Mouse (Mus musculus) neural tube, embryonic 12.5 days (tissue): Measurements from ENCODE around the gene Amt. TPM values are rescaled to one million over a fixed set of nuclear protein-coding genes. Genes with fewer than 3 reads are reported as not detected.

Source experiments
- ATAC-seq: fragments of 200-750 bp; cut with Nextera tagmentation; 2 replicates; pipeline ENCODE4 v1.8.0; 2017; ENCODE audit warnings: low read depth, mild to moderate bottlenecking, moderate TSS enrichment, moderate library complexity; ENCODE audit not compliant: low FRiP score
- H3K27ac ChIP-seq: fragments of 300-500 bp; sonication (generic); 2 replicates; pipeline ENCODE4 v1.5.1; 2016
- H3K27me3 ChIP-seq: fragments of 300-500 bp; sonication (generic); replicated peaks from 2 replicates; pipeline ENCODE4 v1.6.1; 2016; ENCODE audit warnings: mild to moderate bottlenecking
- H3K36me3 ChIP-seq: fragments of 300-500 bp; sonication (generic); 2 replicates; pipeline ENCODE4 v1.6.1; 2016; ENCODE audit warnings: mild to moderate bottlenecking
- H3K4me1 ChIP-seq: fragments of 300-500 bp; sonication (generic); 2 replicates; pipeline ENCODE4 v1.6.1; 2016
- H3K4me2 ChIP-seq: fragments of 300-500 bp; sonication (generic); replicated peaks from 2 replicates; pipeline ENCODE4 v1.6.1; 2016; ENCODE audit warnings: mild to moderate bottlenecking
- H3K4me3 ChIP-seq: fragments of 300-500 bp; sonication (generic); 2 replicates; pipeline ENCODE4 v1.5.1; 2016
- H3K9ac ChIP-seq: fragments of 300-500 bp; sonication (generic); 2 replicates; pipeline ENCODE4 v1.6.1; 2016; ENCODE audit warnings: mild to moderate bottlenecking
- H3K9me3 ChIP-seq: fragments of 300-500 bp; sonication (generic); 2 replicates; pipeline ENCODE4 v1.6.1; 2016; ENCODE audit warnings: mild to moderate bottlenecking
- WGBS: fragments of 180-500 bp; shearing (Covaris S2); methylation state at CpG from one replicate; pipeline ENCODE4 v1.1.7; 2016; 5-methylcytosine and 5-hydroxymethylcytosine counted together
- polyA plus RNA-seq: library from polyadenylated mRNA; unstranded; fragments of >200 nt; fragmentation: Nextera tagmentation; extraction: Ambion mirVana; gene quantifications from 2 replicates; pipeline ENCODE4 v1.2.1, GENCODE M21; 2016

Gene Amt
- polyA plus RNA-seq, 1 experiment from 2014 or later = 18.9 TPM

DNA sequence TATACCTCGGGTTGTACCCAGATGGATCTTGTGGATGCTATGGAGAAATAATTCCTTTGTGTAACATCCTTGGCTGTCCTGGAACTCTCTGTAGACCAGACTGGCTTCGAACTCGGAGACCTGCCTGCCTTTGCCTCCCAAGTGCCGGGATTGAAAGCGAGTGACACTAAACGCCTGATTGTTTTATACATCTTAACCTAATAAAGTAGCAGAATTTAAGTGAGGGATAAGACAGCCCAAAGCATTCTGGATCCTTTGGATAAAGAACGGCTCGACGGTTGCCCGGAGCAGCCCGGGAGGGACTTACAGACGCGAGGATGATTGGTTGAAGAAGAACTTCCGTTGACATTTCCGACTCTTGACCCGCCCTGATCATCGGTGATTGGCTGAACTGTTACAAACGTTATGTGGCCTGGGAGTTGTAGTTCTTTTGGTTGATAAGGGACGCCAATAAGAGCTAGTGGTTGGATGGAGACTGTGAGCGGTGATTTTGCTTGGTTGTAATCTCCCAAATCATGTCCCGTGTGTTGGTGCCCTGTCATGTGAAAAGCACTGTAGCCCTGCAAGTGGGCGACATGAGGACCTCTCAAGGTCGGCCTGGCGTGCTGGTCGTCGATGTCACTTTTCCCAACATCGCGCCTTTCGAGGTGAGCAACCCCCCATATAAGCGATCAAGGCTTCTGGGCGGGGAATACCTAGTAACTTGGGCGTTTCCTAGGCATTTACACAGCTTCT, 6.5 kb upstream of the Amt start, which contains the start of gene Nicn1:
Gene Nicn1 (plus strand): TSS at position 414 of the 735 bp plus-strand sequence.
- Histone ChIP-seq H3K36me3 (peaks cover 18% of the 10 kb centered on the region), H3K9ac (peak within 1 kb of the TSS; percentile 61), H3K4me1 (peaks cover 8% of the 10 kb centered on the region; the same call in 1 of the 2 replicates), H3K27ac (peak within 1 kb of the TSS; percentile 78), H3K4me3 (peak within 1 kb of the TSS; percentile 50), H3K4me2 (peak within 1 kb of the TSS; percentile 67), H3K27me3 (no peaks in the 10 kb centered on the region), H3K9me3 (no peaks in the 10 kb centered on the region)
- ATAC-seq = peak; percentile 96
- WGBS = under 1% methylated on average over 32 of the region's 32 CpGs

DNA sequence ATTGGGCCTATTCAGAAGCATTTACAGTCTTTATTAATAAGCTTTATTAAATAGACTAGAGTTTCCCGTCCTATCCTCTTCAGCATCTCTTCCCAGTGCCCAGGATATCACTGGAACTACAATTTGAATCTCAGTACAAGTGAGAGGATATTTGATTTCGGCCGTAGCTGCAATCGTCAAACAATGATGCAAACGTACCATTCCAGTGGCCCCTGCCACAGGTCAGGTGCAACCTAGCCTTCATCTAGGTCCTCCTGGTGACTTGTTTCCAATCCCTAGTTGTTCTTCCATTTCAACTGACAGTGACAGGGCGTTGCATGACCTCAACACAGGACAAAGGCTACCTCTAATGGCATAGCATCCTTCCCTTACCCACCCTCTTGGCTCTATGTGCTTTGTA, 5.9 kb upstream of the Amt start:
- H3K4me1 ChIP-seq = peaks cover 8% of the 10 kb centered on the region; the same call in 1 of the 2 replicates
- peak overlapping the region; percentile 50 for H3K4me3 ChIP-seq
- no peak overlapping the region; the same call in 1 of the 2 replicates for H3K27ac ChIP-seq
- peak; percentile 3; the same call in 1 of the 2 replicates for ATAC-seq
- peaks cover 24% of the 10 kb centered on the region for H3K36me3 ChIP-seq
- WGBS = 45% methylated on average over 6 of the region's 6 CpGs
- H3K4me2 ChIP-seq = peak overlapping the region; percentile 67
- H3K27me3 ChIP-seq = no peaks in the 10 kb centered on the region
- no peaks in the 10 kb centered on the region for H3K9me3 ChIP-seq
- H3K9ac ChIP-seq = peak overlapping the region; percentile 55

DNA sequence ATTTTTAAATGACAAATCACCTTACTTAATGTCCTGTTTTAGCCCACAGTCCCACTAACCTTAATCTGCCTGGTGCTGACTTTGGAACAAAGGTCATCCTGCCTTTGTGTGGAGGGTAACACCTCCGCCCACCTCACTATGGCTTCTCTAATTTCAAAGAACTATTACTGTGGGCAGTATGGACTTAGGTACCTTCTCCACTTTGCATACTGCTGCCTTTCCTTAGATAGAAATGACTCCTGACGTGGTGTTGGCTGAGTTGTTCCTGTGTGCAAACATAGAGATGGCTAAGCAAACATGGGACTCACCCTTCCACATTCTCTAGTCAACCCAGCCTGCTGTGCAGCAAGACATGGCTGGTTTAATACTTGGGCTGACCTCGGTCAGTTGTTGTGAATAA, 5.2 kb downstream of the Amt start:
- peaks cover 41% of the 10 kb centered on the region for H3K36me3 ChIP-seq
- H3K4me2 ChIP-seq = no peak overlapping the region
- H3K4me1 ChIP-seq = peaks cover 17% of the 10 kb centered on the region
- H3K27ac ChIP-seq = no peak overlapping the region
- 83% methylated on average over 3 of the region's 3 CpGs for WGBS
- no peak for ATAC-seq
- H3K9me3 ChIP-seq = no peaks in the 10 kb centered on the region
- no peak overlapping the region for H3K4me3 ChIP-seq
- no peak overlapping the region for H3K9ac ChIP-seq
- no peaks in the 10 kb centered on the region for H3K27me3 ChIP-seq

DNA sequence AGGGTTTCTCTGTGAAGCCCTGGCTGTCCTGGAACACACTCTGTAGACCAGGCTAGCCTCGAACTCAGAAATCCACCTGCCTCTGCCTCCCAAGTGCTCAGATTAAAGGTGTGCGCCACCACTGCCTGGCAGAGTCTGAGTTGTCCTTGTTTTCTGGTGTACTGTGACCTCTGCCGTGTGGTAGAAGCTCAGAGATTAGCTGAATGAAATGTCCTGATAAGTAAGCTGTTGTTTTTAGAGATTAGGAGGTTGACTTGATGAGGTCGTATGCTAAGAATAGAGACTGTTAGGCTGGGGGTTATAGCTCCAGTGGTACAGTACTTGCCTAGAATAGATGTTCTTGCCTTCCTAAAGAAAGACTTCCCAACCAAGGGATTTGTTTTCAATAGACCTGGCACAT, 8.1 kb downstream of the Amt start:
- 91% methylated on average over 4 of the region's 4 CpGs for WGBS
- Histone ChIP-seq H3K9ac (peak overlapping the region; percentile 69; the same call in 1 of the 2 replicates), H3K9me3 (no peaks in the 10 kb centered on the region), H3K27ac (0 out of 2 replicates have a peak overlapping the region, but pooled peaks have one; percentile 60), H3K4me1 (peaks cover 24% of the 10 kb centered on the region), H3K4me2 (peak overlapping the region; percentile 69), H3K4me3 (peak overlapping the region; percentile 97; the same call in 1 of the 2 replicates), H3K36me3 (peaks cover 34% of the 10 kb centered on the region), H3K27me3 (no peaks in the 10 kb centered on the region)
- ATAC-seq = no peak

DNA sequence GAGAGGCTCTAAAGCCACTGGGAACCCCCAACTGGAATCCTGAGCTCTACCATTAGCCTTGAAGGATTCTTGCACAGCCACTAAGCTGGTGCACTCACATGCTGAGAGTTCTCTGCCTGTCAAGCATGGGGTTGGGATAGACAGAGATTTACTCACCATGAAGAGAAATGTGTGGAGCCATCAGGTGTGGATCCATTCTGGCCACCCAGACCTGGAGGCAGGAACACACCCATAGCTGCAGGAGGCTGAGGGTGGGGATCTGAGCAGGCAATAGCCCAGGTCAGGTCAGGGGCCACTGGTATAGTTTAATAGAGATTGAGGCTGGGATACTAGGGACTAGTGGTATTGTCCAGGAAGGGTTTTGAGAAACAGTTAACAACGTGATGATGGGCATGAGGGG, 8.5 kb downstream of the Amt start:
- H3K27me3 ChIP-seq = no peaks in the 10 kb centered on the region
- H3K4me2 ChIP-seq = peak overlapping the region; percentile 69
- H3K9ac ChIP-seq = peak overlapping the region; percentile 69
- H3K4me1 ChIP-seq = peaks cover 24% of the 10 kb centered on the region
- H3K9me3 ChIP-seq = no peaks in the 10 kb centered on the region
- 17% methylated on average over 1 of the region's 1 CpGs for WGBS
- ATAC-seq = peak; percentile 4; the same call in 1 of the 2 replicates
- peak overlapping the region; percentile 60; the same call in 1 of the 2 replicates for H3K27ac ChIP-seq
- H3K4me3 ChIP-seq = peak overlapping the region; percentile 97
- peaks cover 33% of the 10 kb centered on the region for H3K36me3 ChIP-seq

DNA sequence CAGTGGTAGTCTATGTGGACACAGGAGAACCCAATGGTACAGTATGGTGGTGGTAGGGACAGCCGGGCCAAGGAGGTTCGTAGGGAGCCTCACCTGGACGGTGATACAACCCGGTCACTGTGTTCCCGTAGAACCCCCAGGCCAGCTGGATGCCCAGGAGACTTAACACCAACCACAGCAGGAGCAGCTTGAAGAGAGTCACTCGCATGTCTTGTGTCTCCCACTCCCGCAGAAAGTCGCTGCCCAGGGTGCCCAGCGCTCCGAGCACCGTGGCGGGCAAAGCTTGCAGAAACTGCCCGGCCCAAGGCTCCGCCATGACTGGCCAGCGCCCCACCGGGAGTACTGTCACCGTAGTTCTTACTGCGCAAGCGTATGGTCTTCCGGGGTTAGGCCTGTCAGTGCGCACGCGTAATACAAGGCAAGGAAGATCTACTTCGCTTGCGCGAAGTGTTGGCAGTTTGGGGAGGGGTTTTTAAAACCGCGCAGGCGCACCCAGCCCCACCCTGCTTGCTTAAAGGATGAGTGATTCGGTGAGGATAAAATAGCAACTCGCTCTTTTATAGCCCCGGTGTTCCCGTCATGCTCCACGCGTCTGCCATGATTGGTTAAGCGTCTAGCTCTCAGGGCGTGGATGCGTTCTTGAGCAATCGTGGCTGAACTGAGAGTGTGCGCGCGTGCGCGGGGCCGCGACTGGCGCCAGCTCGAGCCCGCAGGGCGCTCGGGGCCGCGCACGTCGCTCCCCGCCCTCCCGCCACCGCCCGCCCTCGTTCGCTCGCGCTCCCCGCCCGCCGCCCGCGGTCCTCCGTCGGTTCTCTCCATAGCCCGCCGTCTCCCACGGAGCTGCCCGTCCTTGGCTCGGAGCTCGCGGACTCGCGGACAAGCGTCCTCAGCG, 9.2 kb downstream of the Amt start, which contains the start of the genes Rhoa and Tcta:
Gene Rhoa (plus strand): TSS at position 501 of the 892 bp plus-strand sequence.
Gene Tcta (minus strand): TSS at position 532 of the 892 bp plus-strand sequence.
- Histone ChIP-seq H3K27ac (peak within 1 kb of the TSS; percentile 98), H3K9ac (peak within 1 kb of the TSS; percentile 94), H3K4me3 (peak within 1 kb of the TSS; percentile 97), H3K4me1 (peaks cover 24% of the 10 kb centered on the region), H3K27me3 (no peaks in the 10 kb centered on the region), H3K9me3 (no peaks in the 10 kb centered on the region), H3K36me3 (peaks cover 26% of the 10 kb centered on the region), H3K4me2 (peak within 1 kb of the TSS; percentile 69)
- under 1% methylated on average over 81 of the region's 81 CpGs for WGBS
- peak; percentile 98 for ATAC-seq

DNA sequence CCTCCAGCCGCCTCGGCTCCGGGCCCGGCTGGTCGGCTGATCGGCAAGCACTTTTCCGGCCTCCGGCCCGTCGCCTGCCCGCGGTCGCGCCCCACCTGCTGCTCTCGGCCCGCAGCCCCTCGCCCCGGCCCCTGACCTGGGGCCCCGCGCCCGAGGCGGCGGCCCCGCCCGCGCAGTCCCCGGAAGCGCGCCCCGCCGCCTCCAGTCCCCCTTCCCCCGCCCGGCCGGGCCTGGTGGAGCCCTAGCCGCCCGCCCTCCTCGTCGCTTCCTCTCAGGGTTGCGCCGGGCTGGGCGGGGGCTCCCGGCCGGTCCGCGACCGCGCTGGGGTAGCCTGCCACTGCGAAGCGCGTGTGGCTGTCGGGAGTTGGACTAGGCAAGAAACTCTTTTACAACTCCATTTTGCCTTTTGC, 9.9 kb downstream of the Amt start:
- H3K9ac ChIP-seq = peak overlapping the region; percentile 94
- H3K4me1 ChIP-seq = peaks cover 24% of the 10 kb centered on the region
- H3K4me2 ChIP-seq = peak overlapping the region; percentile 69
- under 1% methylated on average over 46 of the region's 51 CpGs for WGBS
- peak; percentile 77 for ATAC-seq
- H3K36me3 ChIP-seq = peaks cover 21% of the 10 kb centered on the region
- peak overlapping the region; percentile 97 for H3K4me3 ChIP-seq
- no peaks in the 10 kb centered on the region for H3K27me3 ChIP-seq
- no peaks in the 10 kb centered on the region for H3K9me3 ChIP-seq
- H3K27ac ChIP-seq = peak overlapping the region; percentile 98

DNA sequence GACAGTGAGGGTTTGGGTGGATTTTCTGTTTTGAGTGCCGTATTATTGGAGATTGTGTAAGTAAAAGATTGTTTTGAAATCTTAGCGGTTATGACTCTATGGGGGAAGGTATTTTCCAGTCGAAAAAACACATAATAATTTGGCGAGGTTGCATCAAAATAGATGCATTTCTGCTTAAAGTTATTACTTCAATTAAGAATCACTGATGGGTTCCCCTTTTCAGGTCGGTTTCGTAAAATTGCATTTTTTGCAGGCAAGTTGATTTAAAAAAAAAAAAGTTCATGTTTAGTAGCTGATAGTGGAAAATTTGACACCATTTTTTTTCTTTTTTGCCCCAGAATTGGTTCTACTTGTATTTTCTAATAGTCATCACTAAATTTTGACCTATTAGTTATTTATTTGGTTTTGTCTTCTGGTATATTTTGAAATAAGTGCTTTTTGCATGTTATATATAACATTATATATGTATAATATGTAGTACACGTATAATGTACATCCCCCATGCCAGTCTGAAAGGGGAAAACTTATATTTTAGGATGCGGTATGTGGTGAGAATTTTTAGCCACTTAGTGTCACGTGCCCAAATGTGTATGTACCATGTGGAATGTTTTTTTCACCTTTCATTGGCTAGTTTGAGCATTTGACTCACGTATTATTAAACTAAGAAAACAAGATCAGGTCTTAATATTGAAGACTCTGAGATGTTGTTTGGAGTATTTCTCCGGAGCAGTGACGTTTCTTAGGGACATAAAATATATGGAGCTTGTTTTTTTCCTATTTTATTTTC, 10.6 kb downstream of the Amt start:
- no peaks in the 10 kb centered on the region for H3K27me3 ChIP-seq
- peak overlapping the region; percentile 94 for H3K9ac ChIP-seq
- peaks cover 21% of the 10 kb centered on the region for H3K36me3 ChIP-seq
- H3K9me3 ChIP-seq = no peaks in the 10 kb centered on the region
- ATAC-seq = no peak
- H3K4me3 ChIP-seq = peak overlapping the region; percentile 97
- WGBS = 27% methylated on average over 12 of the region's 12 CpGs
- peak overlapping the region; percentile 69 for H3K4me2 ChIP-seq
- H3K27ac ChIP-seq = peak overlapping the region; percentile 98; the same call in 1 of the 2 replicates
- H3K4me1 ChIP-seq = peaks cover 24% of the 10 kb centered on the region

DNA sequence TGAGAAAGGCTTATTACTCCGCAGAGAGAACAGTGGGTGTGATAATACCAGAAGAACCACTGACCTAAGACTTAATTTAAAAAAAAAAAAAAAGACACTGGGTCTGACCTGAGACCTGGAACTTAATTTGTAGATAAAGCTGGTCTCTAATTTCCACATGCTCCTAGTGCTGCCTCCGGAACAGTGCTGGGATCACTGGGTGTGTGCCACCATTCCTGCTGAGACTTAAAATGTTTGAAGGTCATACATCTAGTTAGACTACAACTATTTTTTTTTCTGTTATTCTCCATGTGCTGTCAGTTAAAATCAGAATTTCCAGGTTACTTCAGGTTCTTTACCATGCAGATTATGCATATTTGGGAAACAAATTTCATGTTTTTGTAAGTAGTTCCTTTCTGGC, 11.5 kb downstream of the Amt start:
- WGBS = 80% methylated on average over 2 of the region's 2 CpGs
- peaks cover 11% of the 10 kb centered on the region for H3K36me3 ChIP-seq
- no peak overlapping the region for H3K4me3 ChIP-seq
- no peaks in the 10 kb centered on the region for H3K9me3 ChIP-seq
- peak overlapping the region; percentile 4; the same call in 1 of the 2 replicates for H3K9ac ChIP-seq
- no peaks in the 10 kb centered on the region for H3K27me3 ChIP-seq
- no peak overlapping the region for H3K27ac ChIP-seq
- ATAC-seq = no peak
- peaks cover 24% of the 10 kb centered on the region for H3K4me1 ChIP-seq
- peak overlapping the region; percentile 69 for H3K4me2 ChIP-seq

DNA sequence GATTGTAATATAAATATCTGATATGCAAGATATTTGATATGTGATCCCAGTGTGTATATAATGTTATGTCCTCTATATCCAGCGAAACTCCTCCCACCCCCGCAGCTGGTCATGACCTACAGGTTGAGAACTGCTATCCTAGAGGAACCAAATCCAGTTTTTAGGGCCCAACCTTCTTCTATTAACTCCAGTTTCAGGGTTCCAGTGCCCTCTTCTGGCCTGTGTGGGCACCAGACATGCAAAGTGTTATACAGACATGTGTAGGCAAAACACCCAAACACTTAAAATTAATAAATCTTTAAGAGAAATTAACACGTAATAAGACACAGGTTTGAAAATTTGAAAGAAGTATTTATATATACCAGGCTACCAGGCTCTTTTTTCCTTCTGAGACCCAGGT, 20.9 kb downstream of the Amt start:
- Histone ChIP-seq H3K4me1 (no peaks in the 10 kb centered on the region), H3K27me3 (no peaks in the 10 kb centered on the region), H3K4me2 (no peak overlapping the region), H3K9ac (no peak overlapping the region), H3K27ac (no peak overlapping the region), H3K4me3 (no peak overlapping the region), H3K9me3 (no peaks in the 10 kb centered on the region), H3K36me3 (peaks cover 7% of the 10 kb centered on the region; the same call in 1 of the 2 replicates)
- 97% methylated on average over 3 of the region's 3 CpGs for WGBS
- no peak for ATAC-seq

DNA sequence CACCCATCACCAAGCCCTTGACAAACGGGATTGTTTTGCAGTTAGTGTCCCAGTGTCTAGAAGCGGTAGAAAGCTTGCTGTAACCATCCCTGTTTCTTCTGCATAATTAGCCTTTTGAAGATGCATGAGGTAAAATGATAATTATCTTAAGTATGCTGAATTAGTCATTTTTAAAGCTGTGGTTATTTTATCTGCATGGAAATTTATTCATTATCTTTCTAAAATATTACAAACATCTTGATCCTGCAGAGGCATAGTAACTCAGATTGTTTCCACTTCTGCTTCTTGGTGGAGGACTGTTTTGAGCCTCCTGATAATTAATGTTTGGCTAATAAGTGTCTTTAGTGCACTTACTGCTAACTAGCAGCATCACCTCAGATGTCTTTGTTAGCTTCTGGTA, 21.8 kb downstream of the Amt start:
- no peak overlapping the region for H3K9ac ChIP-seq
- H3K4me2 ChIP-seq = no peak overlapping the region
- H3K36me3 ChIP-seq = peaks cover 7% of the 10 kb centered on the region; the same call in 1 of the 2 replicates
- ATAC-seq = no peak
- no peak overlapping the region for H3K4me3 ChIP-seq
- H3K27me3 ChIP-seq = no peaks in the 10 kb centered on the region
- H3K9me3 ChIP-seq = no peaks in the 10 kb centered on the region
- H3K4me1 ChIP-seq = no peaks in the 10 kb centered on the region
- H3K27ac ChIP-seq = no peak overlapping the region
- WGBS = 91% methylated on average over 2 of the region's 2 CpGs
